Mouse (Mus musculus) heart, embryonic 12.5 days (tissue): Measurements from ENCODE around the gene Dnajb14. TPM values are rescaled to one million over a fixed set of nuclear protein-coding genes. Genes with fewer than 3 reads are reported as not detected.
A peak's percentile ranks its signal among the peaks of the same experiment; 100 is the strongest.
"Not testable (repeated sequence)": the region's sequence is repeated elsewhere in the genome, so short reads cannot be mapped to it uniquely, and the experiment has no call there.

ENCODE experiments used
- ATAC-seq: fragments of 200-750 bp; cut with Nextera tagmentation; 2 replicates; pipeline ENCODE4 v1.8.0; 2017; ENCODE audit warnings: moderate TSS enrichment, moderate library complexity; ENCODE audit not compliant: insufficient number of reproducible peaks, low FRiP score
- H3K27ac ChIP-seq: fragments of 300-500 bp; sonication (generic); 2 replicates; pipeline ENCODE4 v1.5.1; 2016; ENCODE audit warnings: mild to moderate bottlenecking, moderate library complexity; ENCODE audit not compliant: poor library complexity, severe bottlenecking
- H3K27me3 ChIP-seq: fragments of 300-500 bp; sonication (generic); replicated peaks from 2 replicates; pipeline ENCODE4 v1.6.1; 2016; ENCODE audit warnings: mild to moderate bottlenecking, moderate library complexity
- H3K36me3 ChIP-seq: fragments of 300-500 bp; sonication (generic); 2 replicates; pipeline ENCODE4 v1.6.1; 2016; ENCODE audit warnings: mild to moderate bottlenecking, moderate library complexity
- H3K4me1 ChIP-seq: fragments of 300-500 bp; sonication (generic); replicated peaks from 2 replicates; pipeline ENCODE4 v1.6.1; 2016; ENCODE audit warnings: mild to moderate bottlenecking
- H3K4me2 ChIP-seq: fragments of 300-500 bp; sonication (generic); 2 replicates; pipeline ENCODE4 v1.6.1; 2016; ENCODE audit warnings: mild to moderate bottlenecking, moderate library complexity
- H3K4me3 ChIP-seq: fragments of 300-500 bp; sonication (generic); 2 replicates; pipeline ENCODE4 v1.5.1; 2016; ENCODE audit warnings: mild to moderate bottlenecking
- H3K9ac ChIP-seq: fragments of 300-500 bp; sonication (generic); 2 replicates; pipeline ENCODE4 v1.6.1; 2016; ENCODE audit warnings: mild to moderate bottlenecking, moderate library complexity
- H3K9me3 ChIP-seq: fragments of 300-500 bp; sonication (generic); replicated peaks from 2 replicates; pipeline ENCODE4 v1.6.1; 2016; ENCODE audit warnings: mild to moderate bottlenecking, moderate library complexity
- WGBS: fragments of 180-500 bp; shearing (Covaris S2); methylation state at CpG from one replicate; pipeline ENCODE4 v1.1.7; 2016; 5-methylcytosine and 5-hydroxymethylcytosine counted together
- polyA plus RNA-seq: library from polyadenylated mRNA; unstranded; fragments of >200 nt; fragmentation: Nextera tagmentation; extraction: Ambion mirVana; gene quantifications from 2 replicates; pipeline ENCODE4 v1.2.1, GENCODE M21; 2016

Dnajb14 gene
- polyA plus RNA-seq, 1 experiment from 2014 or later, result 14.1 TPM

- peak; percentile 70 for ATAC-seq
- H3K4me1 ChIP-seq, result peaks cover 54% of the 10 kb centered on the region
- no peaks in the 10 kb centered on the region for H3K27me3 ChIP-seq
- no peak overlapping the region for H3K4me3 ChIP-seq
- peaks cover 11% of the 10 kb centered on the region for H3K36me3 ChIP-seq
- H3K9me3 ChIP-seq, result no peaks in the 10 kb centered on the region
- H3K27ac ChIP-seq, result peak overlapping the region; percentile 78
- no peak overlapping the region; the same call in 1 of the 2 replicates for H3K9ac ChIP-seq
- 35% methylated on average over 14 of the region's 14 CpGs for WGBS
- peak overlapping the region; percentile 37 for H3K4me2 ChIP-seq
These were observed 85.7 kb downstream of the Dnajb14 start for GRCm38 (mm10) chr3:137952914-137953880.

GRCm38 (mm10) chr3:137954256-137954916, 86.9 kb downstream of the Dnajb14 start:
- H3K9me3 ChIP-seq, result no peaks in the 10 kb centered on the region
- H3K36me3 ChIP-seq, result peaks cover 3% of the 10 kb centered on the region; the same call in 1 of the 2 replicates
- no peak for ATAC-seq
- H3K27ac ChIP-seq, result no peak overlapping the region
- no peaks in the 10 kb centered on the region for H3K27me3 ChIP-seq
- H3K9ac ChIP-seq, result no peak overlapping the region
- 55% methylated on average over 23 of the region's 23 CpGs for WGBS
- H3K4me2 ChIP-seq, result no peak overlapping the region
- H3K4me3 ChIP-seq, result no peak overlapping the region
- H3K4me1 ChIP-seq, result peaks cover 47% of the 10 kb centered on the region

DNA sequence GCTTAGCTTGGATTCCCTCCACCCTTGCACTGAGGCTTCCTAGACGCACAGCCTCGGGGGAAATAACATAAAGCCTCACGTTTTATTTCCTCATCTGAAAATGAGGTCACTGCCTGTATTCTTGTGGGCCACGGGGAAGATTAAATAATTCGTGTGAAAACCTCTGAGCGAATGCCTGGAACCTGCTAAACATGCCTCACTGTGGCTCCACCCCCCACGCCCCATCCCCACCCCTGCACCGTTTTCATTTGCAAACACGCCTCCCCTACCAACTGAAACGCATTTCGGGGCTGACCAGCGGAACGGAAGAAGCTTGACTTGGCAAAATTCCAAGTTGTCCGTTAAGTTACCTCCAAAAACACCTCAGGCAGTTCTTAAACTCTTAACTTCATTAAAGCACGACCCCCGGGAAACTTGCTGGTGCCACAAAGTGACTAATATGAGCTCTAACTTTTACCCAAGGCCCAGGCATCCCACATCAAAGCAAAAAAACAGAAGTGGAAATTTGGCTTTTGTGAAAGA, 88.1 kb downstream of the Dnajb14 start:
- peak; percentile 58; the same call in 1 of the 2 replicates for ATAC-seq
- Histone ChIP-seq H3K9ac (peak overlapping the region; percentile 51; the same call in 1 of the 2 replicates), H3K9me3 (no peaks in the 10 kb centered on the region), H3K4me3 (peak overlapping the region; percentile 27), H3K27me3 (no peaks in the 10 kb centered on the region), H3K4me1 (peaks cover 46% of the 10 kb centered on the region), H3K4me2 (peak overlapping the region; percentile 67), H3K36me3 (0 out of 2 replicates have a peak, but pooled peaks cover 6% of the 10 kb centered on the region), H3K27ac (no peak overlapping the region)
- WGBS, result 21% methylated on average over 16 of the region's 16 CpGs

GRCm38 (mm10) chr3:137957864-137958263, 90.4 kb downstream of the Dnajb14 start:
- 43% methylated on average over 9 of the region's 9 CpGs for WGBS
- no peak overlapping the region for H3K9ac ChIP-seq
- H3K36me3 ChIP-seq, result peaks cover 6% of the 10 kb centered on the region; the same call in 1 of the 2 replicates
- peaks cover 39% of the 10 kb centered on the region for H3K4me1 ChIP-seq
- no peak overlapping the region for H3K4me2 ChIP-seq
- H3K4me3 ChIP-seq, result no peak overlapping the region
- H3K9me3 ChIP-seq, result no peaks in the 10 kb centered on the region
- 0 out of 2 replicates have a peak overlapping the region, but pooled peaks have one; percentile 16 for H3K27ac ChIP-seq
- 0 out of 2 replicates have a peak, but pooled peaks have one; percentile 19 for ATAC-seq
- H3K27me3 ChIP-seq, result no peaks in the 10 kb centered on the region

DNA sequence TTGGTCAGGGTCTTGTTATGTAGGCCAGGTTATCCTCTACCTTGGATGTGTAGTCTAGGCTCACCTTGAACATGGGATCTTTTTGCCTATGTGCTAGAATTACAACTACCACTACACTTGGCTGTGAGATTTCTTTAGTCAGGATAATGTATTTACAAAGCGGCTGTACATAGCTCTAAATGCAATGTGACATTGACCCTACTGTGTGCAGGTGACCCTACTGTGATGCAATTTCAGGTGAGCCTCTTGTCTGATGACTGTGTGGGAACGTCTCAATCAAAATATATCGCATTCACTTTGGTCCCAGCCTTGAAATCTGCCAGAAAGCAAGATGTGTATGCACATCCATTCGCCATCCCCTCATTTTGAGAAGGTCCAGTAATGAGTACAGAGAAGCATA, 90.9 kb downstream of the Dnajb14 start:
- ATAC-seq, result no peak
- Histone ChIP-seq H3K27me3 (no peaks in the 10 kb centered on the region), H3K4me1 (peaks cover 35% of the 10 kb centered on the region), H3K9ac (no peak overlapping the region), H3K4me3 (no peak overlapping the region), H3K4me2 (no peak overlapping the region), H3K9me3 (no peaks in the 10 kb centered on the region), H3K36me3 (peaks cover 6% of the 10 kb centered on the region; the same call in 1 of the 2 replicates), H3K27ac (no peak overlapping the region)
- WGBS, result 88% methylated on average over 4 of the region's 4 CpGs

DNA sequence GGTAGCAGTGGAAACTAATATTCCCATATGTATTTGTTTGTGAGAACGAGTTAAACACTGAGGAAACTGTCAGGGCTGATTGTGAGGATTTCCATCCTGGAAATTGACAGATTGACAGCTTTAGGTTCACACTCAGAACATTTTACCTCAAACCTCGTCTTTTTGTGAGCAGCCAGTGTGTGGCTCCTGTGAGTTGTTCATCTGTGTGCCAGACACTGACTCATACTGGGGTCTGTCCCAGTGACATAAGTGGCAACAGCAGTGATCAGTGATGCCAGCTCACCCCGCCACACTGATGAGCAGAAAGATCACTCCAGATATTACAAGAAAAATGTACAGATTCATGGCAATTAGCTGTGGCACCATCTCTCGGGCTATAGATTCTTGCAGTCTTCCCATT, 92.0 kb downstream of the Dnajb14 start:
- Histone ChIP-seq H3K9ac (no peak overlapping the region), H3K36me3 (peaks cover 6% of the 10 kb centered on the region; the same call in 1 of the 2 replicates), H3K4me1 (peaks cover 31% of the 10 kb centered on the region), H3K27me3 (no peaks in the 10 kb centered on the region), H3K9me3 (no peaks in the 10 kb centered on the region), H3K4me3 (no peak overlapping the region), H3K4me2 (no peak overlapping the region), H3K27ac (no peak overlapping the region)
- no peak for ATAC-seq
- 70% methylated on average over 4 of the region's 4 CpGs for WGBS

GRCm38 (mm10) chr3:137961736-137962385, 94.4 kb downstream of the Dnajb14 start:
- H3K9me3 ChIP-seq, result no peaks in the 10 kb centered on the region
- H3K27ac ChIP-seq, result peak overlapping the region; percentile 60
- H3K4me3 ChIP-seq, result no peak overlapping the region
- WGBS, result 32% methylated on average over 8 of the region's 8 CpGs
- H3K4me2 ChIP-seq, result no peak overlapping the region
- no peaks in the 10 kb centered on the region for H3K27me3 ChIP-seq
- peaks cover 10% of the 10 kb centered on the region; the same call in 1 of the 2 replicates for H3K36me3 ChIP-seq
- H3K4me1 ChIP-seq, result peaks cover 21% of the 10 kb centered on the region
- no peak overlapping the region for H3K9ac ChIP-seq
- ATAC-seq, result peak; percentile 70

DNA sequence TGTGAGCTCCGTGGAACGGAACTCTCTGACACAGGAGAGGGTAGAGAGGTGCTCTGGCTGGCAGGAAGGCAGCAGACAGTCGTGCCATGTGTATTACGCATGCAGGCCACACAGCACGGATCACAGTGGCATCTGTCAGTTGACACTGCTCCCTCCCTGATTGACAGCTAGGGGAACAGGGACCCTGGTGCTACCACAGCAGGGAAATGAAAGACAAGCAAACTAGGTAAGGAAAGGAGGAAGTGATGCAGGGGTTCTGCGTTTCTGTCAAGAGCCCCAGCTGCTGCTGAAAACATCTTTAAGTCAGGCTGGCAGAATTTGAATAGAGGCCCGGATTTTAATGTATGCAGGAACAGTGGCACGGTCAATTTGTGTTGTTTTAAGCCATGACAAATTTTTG, 96.0 kb downstream of the Dnajb14 start:
- WGBS, result 68% methylated on average over 8 of the region's 8 CpGs
- no peak overlapping the region for H3K4me3 ChIP-seq
- H3K27ac ChIP-seq, result no peak overlapping the region
- H3K4me2 ChIP-seq, result no peak overlapping the region
- H3K36me3 ChIP-seq, result peaks cover 10% of the 10 kb centered on the region; the same call in 1 of the 2 replicates
- no peak overlapping the region for H3K9ac ChIP-seq
- no peaks in the 10 kb centered on the region for H3K27me3 ChIP-seq
- no peaks in the 10 kb centered on the region for H3K9me3 ChIP-seq
- no peak for ATAC-seq
- H3K4me1 ChIP-seq, result peaks cover 25% of the 10 kb centered on the region

- not testable (repeated sequence) for H3K27me3 ChIP-seq, H3K9ac ChIP-seq, H3K4me3 ChIP-seq, H3K36me3 ChIP-seq, H3K27ac ChIP-seq, H3K9me3 ChIP-seq, H3K4me2 ChIP-seq, ATAC-seq
- 59% methylated on average over 1 of the region's 1 CpGs for WGBS
- H3K4me1 ChIP-seq, result peaks cover 29% of the 10 kb centered on the region
These were observed 96.5 kb downstream of the Dnajb14 start for GRCm38 (mm10) chr3:137964014-137964413.
